Mouse (Mus musculus) forebrain, postnatal 0 days (tissue): Measurements from ENCODE around the gene Lamtor3. TPM values are rescaled to one million over a fixed set of nuclear protein-coding genes. Genes with fewer than 3 reads are reported as not detected.
A peak's percentile ranks its signal among the peaks of the same experiment; 100 is the strongest.

ENCODE experiments used
- ATAC-seq: fragments of 200-750 bp; cut with Nextera tagmentation; 2 replicates; pipeline ENCODE4 v1.8.0; 2017; ENCODE audit warnings: mild to moderate bottlenecking, moderate library complexity
- DNase-seq: peaks from one replicate; pipeline ENCODE4 v3.0.0-alpha.2; 2015
- H3K27ac ChIP-seq: fragments of 300-500 bp; sonication (generic); 2 replicates; pipeline ENCODE4 v1.5.1; 2014; ENCODE audit warnings: low read depth, mild to moderate bottlenecking, antibody characterized with exemption, low read length, moderate library complexity, mixed read lengths
- H3K27me3 ChIP-seq: fragments of 300-500 bp; sonication (generic); 2 replicates; pipeline ENCODE4 v1.6.1; 2014; ENCODE audit warnings: mild to moderate bottlenecking, low read length, mixed read lengths; ENCODE audit not compliant: insufficient read depth
- H3K36me3 ChIP-seq: fragments of 300-500 bp; sonication (generic); 2 replicates; pipeline ENCODE4 v1.6.1; 2014; ENCODE audit warnings: mild to moderate bottlenecking, moderate library complexity; ENCODE audit not compliant: insufficient read depth
- H3K4me1 ChIP-seq: fragments of 300-500 bp; sonication (generic); 2 replicates; pipeline ENCODE4 v1.6.1; 2014; ENCODE audit warnings: antibody characterized with exemption; ENCODE audit not compliant: insufficient read depth
- H3K4me2 ChIP-seq: fragments of 300-500 bp; sonication (generic); 2 replicates; pipeline ENCODE4 v1.6.1; 2014; ENCODE audit warnings: low read depth, mild to moderate bottlenecking, moderate library complexity
- H3K4me3 ChIP-seq: fragments of 300-500 bp; sonication (generic); 2 replicates; pipeline ENCODE4 v1.5.1; 2014; ENCODE audit warnings: low read depth, low read length, mixed read lengths
- H3K9ac ChIP-seq: fragments of 300-500 bp; sonication (generic); 2 replicates; pipeline ENCODE4 v1.6.1; 2014; ENCODE audit warnings: mild to moderate bottlenecking
- H3K9me3 ChIP-seq: fragments of 300-500 bp; sonication (generic); 2 replicates; pipeline ENCODE4 v1.6.1; 2016; ENCODE audit warnings: low read length
- CTCF ChIP-seq: sonication (generic); IDR thresholded peaks from 2 replicates; pipeline ENCODE4 v1.5.1; 2016; ENCODE audit warnings: antibody characterized with exemption, control low read depth, low read depth
- WGBS: fragments of 180-500 bp; shearing (Covaris S2); extraction: QIAGEN DNeasy Blood & Tissue Kit; methylation state at CpG from one replicate; pipeline ENCODE4 v1.1.7; 2014; 5-methylcytosine and 5-hydroxymethylcytosine counted together
- polyA plus RNA-seq: library from polyadenylated mRNA; unstranded; fragments of >200 nt; fragmentation: Nextera tagmentation; extraction: Ambion mirVana; gene quantifications from 2 replicates; pipeline ENCODE4 v1.2.1, GENCODE M21; 2015
- total RNA-seq: library from RNA; depleted of rRNA; stranded (reverse); fragments of >200 nt; gene quantifications from 2 replicates; pipeline ENCODE4 v1.2.3, GENCODE M21; 2014

Lamtor3 gene
- total and polyA plus RNA-seq, 2 experiments from 2014 or later, result 105 to 123 TPM

- WGBS, result 3% methylated on average over 12 of the region's 12 CpGs
Measured at GRCm38 (mm10) chr3:137917694-137918171, 573 bp upstream of the Lamtor3 start.

GRCm38 (mm10) chr3:137918932-137919311 lies 616 bp downstream of the Lamtor3 start:
- Histone ChIP-seq H3K27ac (peak overlapping the region; percentile 86), H3K4me1 (peaks cover 13% of the 10 kb centered on the region), H3K27me3 (no peaks in the 10 kb centered on the region), H3K4me3 (peak overlapping the region; percentile 89), H3K9me3 (no peaks in the 10 kb centered on the region), H3K4me2 (peak overlapping the region; percentile 85), H3K36me3 (peaks cover 15% of the 10 kb centered on the region), H3K9ac (peak overlapping the region; percentile 82)
- ATAC-seq (peak; percentile 49), DNase-seq (no peak)
- TF ChIP-seq CTCF, result no peak
- WGBS, result 14% methylated on average over 6 of the region's 6 CpGs

More at GRCm38 (mm10) chr3:137917694-137918171, 573 bp upstream of the Lamtor3 start:
- peaks cover 13% of the 10 kb centered on the region for H3K4me1 ChIP-seq
- peak overlapping the region; percentile 85 for H3K4me2 ChIP-seq
- H3K9me3 ChIP-seq, result no peaks in the 10 kb centered on the region
- DNase-seq, result no peak
- no peak for TF ChIP-seq CTCF
- ATAC-seq, result peak; percentile 54
- H3K36me3 ChIP-seq, result peaks cover 11% of the 10 kb centered on the region
- H3K27ac ChIP-seq, result peak overlapping the region; percentile 86
- no peaks in the 10 kb centered on the region for H3K27me3 ChIP-seq
- peak overlapping the region; percentile 82 for H3K9ac ChIP-seq
- H3K4me3 ChIP-seq, result peak overlapping the region; percentile 89

GRCm38 (mm10) chr3:137919398-137919797 lies 1.1 kb downstream of the Lamtor3 start:
- Histone ChIP-seq H3K4me1 (peaks cover 13% of the 10 kb centered on the region), H3K27ac (no peak overlapping the region), H3K9me3 (no peaks in the 10 kb centered on the region), H3K4me3 (peak overlapping the region; percentile 89), H3K4me2 (peak overlapping the region; percentile 85), H3K36me3 (peaks cover 15% of the 10 kb centered on the region), H3K27me3 (no peaks in the 10 kb centered on the region), H3K9ac (peak overlapping the region; percentile 82)
- no peak for DNase-seq
- no peak for TF ChIP-seq CTCF
- WGBS, result 90% methylated on average over 7 of the region's 7 CpGs
- no peak for ATAC-seq

GRCm38 (mm10) chr3:137920594-137920993 lies 2.3 kb downstream of the Lamtor3 start:
- Histone ChIP-seq H3K9ac (no peak overlapping the region), H3K4me2 (no peak overlapping the region), H3K9me3 (no peaks in the 10 kb centered on the region), H3K27me3 (no peaks in the 10 kb centered on the region), H3K36me3 (peaks cover 15% of the 10 kb centered on the region), H3K4me1 (peaks cover 13% of the 10 kb centered on the region), H3K27ac (no peak overlapping the region), H3K4me3 (no peak overlapping the region)
- TF ChIP-seq CTCF, result no peak
- DNase-seq (no peak), ATAC-seq (no peak)
- 96% methylated on average over 4 of the region's 4 CpGs for WGBS

GRCm38 (mm10) chr3:137927010-137927409 lies 8.7 kb downstream of the Lamtor3 start:
- no peak overlapping the region for H3K27ac ChIP-seq
- no peaks in the 10 kb centered on the region for H3K4me1 ChIP-seq
- H3K36me3 ChIP-seq, result peaks cover 36% of the 10 kb centered on the region
- H3K9ac ChIP-seq, result no peak overlapping the region
- H3K4me3 ChIP-seq, result no peak overlapping the region
- 87% methylated on average over 4 of the region's 4 CpGs for WGBS
- TF ChIP-seq CTCF, result peak; percentile 2; the same call in 1 of the 2 replicates
- H3K4me2 ChIP-seq, result no peak overlapping the region
- DNase-seq, result no peak
- H3K27me3 ChIP-seq, result no peaks in the 10 kb centered on the region
- ATAC-seq, result no peak
- no peaks in the 10 kb centered on the region for H3K9me3 ChIP-seq

- WGBS, result 96% methylated on average over 3 of the region's 3 CpGs
- no peak for ATAC-seq
- no peaks in the 10 kb centered on the region for H3K27me3 ChIP-seq
- no peak overlapping the region for H3K4me2 ChIP-seq
- no peaks in the 10 kb centered on the region for H3K9me3 ChIP-seq
- no peak for DNase-seq
- no peak overlapping the region for H3K27ac ChIP-seq
- TF ChIP-seq CTCF, result no peak
- no peak overlapping the region for H3K4me3 ChIP-seq
- no peaks in the 10 kb centered on the region for H3K4me1 ChIP-seq
- H3K36me3 ChIP-seq, result peaks cover 36% of the 10 kb centered on the region
- no peak overlapping the region for H3K9ac ChIP-seq
Measured at GRCm38 (mm10) chr3:137929940-137930339, 11.6 kb downstream of the Lamtor3 start.

GRCm38 (mm10) chr3:137932748-137933147 lies 14.4 kb downstream of the Lamtor3 start:
- H3K27ac ChIP-seq, result no peak overlapping the region
- H3K9me3 ChIP-seq, result no peaks in the 10 kb centered on the region
- DNase-seq (no peak), ATAC-seq (no peak)
- no peak for TF ChIP-seq CTCF
- no peaks in the 10 kb centered on the region for H3K4me1 ChIP-seq
- no peak overlapping the region for H3K4me2 ChIP-seq
- H3K9ac ChIP-seq, result no peak overlapping the region
- H3K4me3 ChIP-seq, result no peak overlapping the region
- 82% methylated on average over 7 of the region's 7 CpGs for WGBS
- peaks cover 20% of the 10 kb centered on the region for H3K36me3 ChIP-seq
- no peaks in the 10 kb centered on the region for H3K27me3 ChIP-seq
